Mouse (Mus musculus): ENCODE measurements at regions not wholly inside any gene's neighbourhood (a gene's known extent, or its start where the extent isn't known, plus 50 kb on each side); places are given as distances from the start of the nearest gene placed in this dataset.

- Histone ChIP-seq H3K4me2 (ENCODE audit: low read length) (no peak overlapping the region), H3K4me3 (replicated peaks; ENCODE audit: low read length) (no peak overlapping the region), H3K27me3 (replicated peaks; ENCODE audit: control insufficient read depth, insufficient read depth, low read length) (no peaks in the 10 kb centered on the region), H3K9ac (replicated peaks; ENCODE audit: low read depth, low read length) (no peak overlapping the region), H3K9me3 (ENCODE audit: control insufficient read depth, low read length) (no peaks in the 10 kb centered on the region), H3K27ac (ENCODE audit: low read length) (no peak overlapping the region), H3K4me1 (replicated peaks; ENCODE audit: control insufficient read depth, insufficient read depth, low read length) (no peaks in the 10 kb centered on the region), H3K36me3 (ENCODE audit: control insufficient read depth, insufficient read depth) (no peaks in the 10 kb centered on the region)
- no peak for ATAC-seq
- 70% methylated on average over 5 of the region's 5 CpGs for WGBS
These were observed 1057.0 kb downstream of the Flrt2 start for GRCm38 (mm10) chr12:96748868-96749615.

GRCm38 (mm10) chr12:96754714-96755113, 1062.7 kb downstream of the Flrt2 start:
- no peak for ATAC-seq
- WGBS, result 9% methylated on average over 5 of the region's 5 CpGs
- H3K4me1 ChIP-seq (replicated peaks; ENCODE audit: control insufficient read depth, insufficient read depth, low read length), result no peaks in the 10 kb centered on the region
- H3K9me3 ChIP-seq (ENCODE audit: control insufficient read depth, low read length), result no peaks in the 10 kb centered on the region
- H3K4me2 ChIP-seq (ENCODE audit: low read length), result no peak overlapping the region
- H3K9ac ChIP-seq (replicated peaks; ENCODE audit: low read depth, low read length), result no peak overlapping the region
- H3K27me3 ChIP-seq (replicated peaks; ENCODE audit: control insufficient read depth, insufficient read depth, low read length), result no peaks in the 10 kb centered on the region
- no peak overlapping the region for H3K27ac ChIP-seq (ENCODE audit: low read length)
- H3K4me3 ChIP-seq (replicated peaks; ENCODE audit: low read length), result no peak overlapping the region
- H3K36me3 ChIP-seq (ENCODE audit: control insufficient read depth, insufficient read depth), result no peaks in the 10 kb centered on the region

- Histone ChIP-seq H3K36me3 (ENCODE audit: control insufficient read depth, insufficient read depth) (no peaks in the 10 kb centered on the region), H3K27ac (ENCODE audit: low read length) (no peak overlapping the region), H3K9me3 (ENCODE audit: control insufficient read depth, low read length) (no peaks in the 10 kb centered on the region), H3K4me1 (replicated peaks; ENCODE audit: control insufficient read depth, insufficient read depth, low read length) (no peaks in the 10 kb centered on the region), H3K9ac (replicated peaks; ENCODE audit: low read depth, low read length) (no peak overlapping the region), H3K27me3 (replicated peaks; ENCODE audit: control insufficient read depth, insufficient read depth, low read length) (no peaks in the 10 kb centered on the region), H3K4me3 (replicated peaks; ENCODE audit: low read length) (no peak overlapping the region), H3K4me2 (ENCODE audit: low read length) (no peak overlapping the region)
- WGBS, result 21% methylated on average over 5 of the region's 5 CpGs
- ATAC-seq, result no peak
These were observed 1071.1 kb downstream of the Flrt2 start for GRCm38 (mm10) chr12:96763153-96763552.

GRCm38 (mm10) chr12:96763621-96764020, 1071.6 kb downstream of the Flrt2 start:
- H3K36me3 ChIP-seq (ENCODE audit: control insufficient read depth, insufficient read depth), result no peaks in the 10 kb centered on the region
- 80% methylated on average over 2 of the region's 2 CpGs for WGBS
- no peaks in the 10 kb centered on the region for H3K9me3 ChIP-seq (ENCODE audit: control insufficient read depth, low read length)
- no peak overlapping the region for H3K9ac ChIP-seq (replicated peaks; ENCODE audit: low read depth, low read length)
- no peak overlapping the region for H3K27ac ChIP-seq (ENCODE audit: low read length)
- no peaks in the 10 kb centered on the region for H3K27me3 ChIP-seq (replicated peaks; ENCODE audit: control insufficient read depth, insufficient read depth, low read length)
- H3K4me3 ChIP-seq (replicated peaks; ENCODE audit: low read length), result no peak overlapping the region
- no peak for ATAC-seq
- no peak overlapping the region for H3K4me2 ChIP-seq (ENCODE audit: low read length)
- no peaks in the 10 kb centered on the region for H3K4me1 ChIP-seq (replicated peaks; ENCODE audit: control insufficient read depth, insufficient read depth, low read length)

GRCm38 (mm10) chr12:96764186-96764585, 1072.2 kb downstream of the Flrt2 start:
- H3K36me3 ChIP-seq (ENCODE audit: control insufficient read depth, insufficient read depth), result no peaks in the 10 kb centered on the region
- ATAC-seq, result no peak
- H3K4me3 ChIP-seq (replicated peaks; ENCODE audit: low read length), result no peak overlapping the region
- H3K27me3 ChIP-seq (replicated peaks; ENCODE audit: control insufficient read depth, insufficient read depth, low read length), result no peaks in the 10 kb centered on the region
- no peak overlapping the region for H3K9ac ChIP-seq (replicated peaks; ENCODE audit: low read depth, low read length)
- no peak overlapping the region for H3K27ac ChIP-seq (ENCODE audit: low read length)
- H3K4me2 ChIP-seq (ENCODE audit: low read length), result no peak overlapping the region
- no peaks in the 10 kb centered on the region for H3K9me3 ChIP-seq (ENCODE audit: control insufficient read depth, low read length)
- H3K4me1 ChIP-seq (replicated peaks; ENCODE audit: control insufficient read depth, insufficient read depth, low read length), result no peaks in the 10 kb centered on the region

GRCm38 (mm10) chr12:96771222-96771621, 1079.2 kb downstream of the Flrt2 start:
- no peaks in the 10 kb centered on the region for H3K4me1 ChIP-seq (replicated peaks; ENCODE audit: control insufficient read depth, insufficient read depth, low read length)
- H3K4me2 ChIP-seq (ENCODE audit: low read length), result no peak overlapping the region
- H3K36me3 ChIP-seq (ENCODE audit: control insufficient read depth, insufficient read depth), result no peaks in the 10 kb centered on the region
- no peak for ATAC-seq
- H3K9me3 ChIP-seq (ENCODE audit: control insufficient read depth, low read length), result no peaks in the 10 kb centered on the region
- H3K27ac ChIP-seq (ENCODE audit: low read length), result no peak overlapping the region
- no peaks in the 10 kb centered on the region for H3K27me3 ChIP-seq (replicated peaks; ENCODE audit: control insufficient read depth, insufficient read depth, low read length)
- H3K9ac ChIP-seq (replicated peaks; ENCODE audit: low read depth, low read length), result no peak overlapping the region
- H3K4me3 ChIP-seq (replicated peaks; ENCODE audit: low read length), result no peak overlapping the region
- WGBS, result 92% methylated on average over 3 of the region's 3 CpGs

- Histone ChIP-seq H3K4me3 (replicated peaks; ENCODE audit: low read length) (no peak overlapping the region), H3K9me3 (ENCODE audit: control insufficient read depth, low read length) (no peaks in the 10 kb centered on the region), H3K4me1 (replicated peaks; ENCODE audit: control insufficient read depth, insufficient read depth, low read length) (no peaks in the 10 kb centered on the region), H3K27me3 (replicated peaks; ENCODE audit: control insufficient read depth, insufficient read depth, low read length) (no peaks in the 10 kb centered on the region), H3K4me2 (ENCODE audit: low read length) (no peak overlapping the region), H3K9ac (replicated peaks; ENCODE audit: low read depth, low read length) (no peak overlapping the region), H3K36me3 (ENCODE audit: control insufficient read depth, insufficient read depth) (no peaks in the 10 kb centered on the region), H3K27ac (ENCODE audit: low read length) (no peak overlapping the region)
- peak; percentile 54; the same call in 1 of the 2 replicates for ATAC-seq
- WGBS, result 55% methylated on average over 1 of the region's 1 CpGs
These were observed 1129.3 kb downstream of the Flrt2 start for GRCm38 (mm10) chr12:96821376-96821775.

GRCm38 (mm10) chr12:96828415-96828814, 1136.4 kb downstream of the Flrt2 start:
- Histone ChIP-seq H3K27me3 (replicated peaks; ENCODE audit: control insufficient read depth, insufficient read depth, low read length) (no peaks in the 10 kb centered on the region), H3K4me2 (ENCODE audit: low read length) (no peak overlapping the region), H3K4me1 (replicated peaks; ENCODE audit: control insufficient read depth, insufficient read depth, low read length) (no peaks in the 10 kb centered on the region), H3K4me3 (replicated peaks; ENCODE audit: low read length) (no peak overlapping the region), H3K9me3 (ENCODE audit: control insufficient read depth, low read length) (no peaks in the 10 kb centered on the region), H3K27ac (ENCODE audit: low read length) (no peak overlapping the region), H3K36me3 (ENCODE audit: control insufficient read depth, insufficient read depth) (no peaks in the 10 kb centered on the region), H3K9ac (replicated peaks; ENCODE audit: low read depth, low read length) (no peak overlapping the region)
- no peak for ATAC-seq
- WGBS, result 98% methylated on average over 1 of the region's 1 CpGs
